Mouse (Mus musculus): Measurements from ENCODE around the gene Flt4. TPM values are rescaled to one million over a fixed set of nuclear protein-coding genes. Genes with fewer than 3 reads are reported as not detected.

Flt4 gene
- total and polyA plus RNA-seq, 3 experiments: 0.08 to 0.13 TPM; not detected in 1

- no peak for TF ChIP-seq MAX (IDR thresholded peaks at IDR 0.05; ENCODE audit: low read length)
- no peak for TF ChIP-seq UBTF (IDR thresholded peaks at IDR 0.05; ENCODE audit: borderline replicate concordance, insufficient read depth, low read depth, low read length)
- TF ChIP-seq ZC3H11A (IDR thresholded peaks at IDR 0.05; ENCODE audit: low read depth, low read length): no peak
- no peak for TF ChIP-seq SIN3A (IDR thresholded peaks at IDR 0.05; ENCODE audit: low read length)
- TF ChIP-seq ZNF384 (IDR thresholded peaks at IDR 0.05; ENCODE audit: low read depth, low read length): no peak
- no peak for TF ChIP-seq POLR2AphosphoS5 (IDR thresholded peaks at IDR 0.05; ENCODE audit: borderline replicate concordance, low read depth, low read length)
- no peak for TF ChIP-seq GATA1 (IDR thresholded peaks at IDR 0.05; ENCODE audit: low read depth, low read length)
- TF ChIP-seq NRF1 (IDR thresholded peaks at IDR 0.05; ENCODE audit: insufficient read depth, low read depth, low read length, poor library complexity, severe bottlenecking): no peak
- TF ChIP-seq KAT2A (conservative IDR thresholded peaks at IDR 0.05; ENCODE audit: low read depth, low read length): no peak
- no peak for TF ChIP-seq MYB (IDR thresholded peaks at IDR 0.05; ENCODE audit: low read depth, low read length)
- Histone ChIP-seq H3K27ac (ENCODE audit: control insufficient read depth, low read depth, low read length) (no peak overlapping the region), H3K4me3 (ENCODE audit: control insufficient read depth in 1 of 2, insufficient read depth in 1 of 2, low read depth in 2 of 2, low read length in 2 of 2) (no peak overlapping the region), H3K79me2 (ENCODE audit: control insufficient read depth, insufficient read depth, low read length, poor library complexity) (no peaks in the 10 kb centered on the region), H3K36me3 (ENCODE audit: control insufficient read depth in 1 of 2, insufficient read depth in 2 of 2, low read length in 2 of 2) (no peaks in the 10 kb centered on the region), H3K4me1 (ENCODE audit: control insufficient read depth in 1 of 2, insufficient read depth in 2 of 2, low read length in 2 of 2) (no peaks in the 10 kb centered on the region), H3K9me3 (replicated peaks; ENCODE audit: insufficient read depth, low read length) (no peaks in the 10 kb centered on the region), H3K9ac (ENCODE audit: control insufficient read depth, low read depth, low read length, poor library complexity, severe bottlenecking) (no peak overlapping the region), H3K27me3 (ENCODE audit: control insufficient read depth in 1 of 2, insufficient read depth in 2 of 2, low read length in 2 of 2) (peaks cover 4% of the 10 kb centered on the region in 2 experiments)
- DNase-seq (ENCODE audit: low read depth, low spot score): no peak
Observed at GRCm38 (mm10) chr11:49621953-49622352, 12.9 kb downstream of the Flt4 start.

- Histone ChIP-seq H3K27ac (ENCODE audit: control insufficient read depth, low read depth, low read length) (no peak overlapping the region), H3K27me3 (ENCODE audit: control insufficient read depth in 1 of 2, insufficient read depth in 2 of 2, low read length in 2 of 2) (peaks cover 4% of the 10 kb centered on the region in 2 experiments), H3K9ac (ENCODE audit: control insufficient read depth, low read depth, low read length, poor library complexity, severe bottlenecking) (no peak overlapping the region), H3K4me3 (ENCODE audit: control insufficient read depth in 1 of 2, insufficient read depth in 1 of 2, low read depth in 2 of 2, low read length in 2 of 2) (no peak overlapping the region), H3K4me1 (ENCODE audit: control insufficient read depth in 1 of 2, insufficient read depth in 2 of 2, low read length in 2 of 2) (no peaks in the 10 kb centered on the region), H3K79me2 (ENCODE audit: control insufficient read depth, insufficient read depth, low read length, poor library complexity) (no peaks in the 10 kb centered on the region), H3K9me3 (replicated peaks; ENCODE audit: insufficient read depth, low read length) (no peaks in the 10 kb centered on the region), H3K36me3 (ENCODE audit: control insufficient read depth in 1 of 2, insufficient read depth in 2 of 2, low read length in 2 of 2) (no peaks in the 10 kb centered on the region)
- DNase-seq (ENCODE audit: low read depth, low spot score): no peak
- TF ChIP-seq MAFK (IDR thresholded peaks at IDR 0.05; ENCODE audit: borderline replicate concordance, low read depth, low read length): no peak
- TF ChIP-seq CTCF (IDR thresholded peaks at IDR 0.05 in 2 of 3, conservative IDR thresholded peaks at IDR 0.05 in 1 of 3; ENCODE audit: control insufficient read depth in 1 of 3, insufficient read depth in 1 of 3, low read depth in 2 of 3, low read length in 3 of 3, poor library complexity in 1 of 3, severe bottlenecking in 1 of 3): no peak
- TF ChIP-seq GATA1 (IDR thresholded peaks at IDR 0.05; ENCODE audit: low read depth, low read length): no peak
- TF ChIP-seq MYB (IDR thresholded peaks at IDR 0.05; ENCODE audit: low read depth, low read length): no peak
- TF ChIP-seq MEF2A (IDR thresholded peaks at IDR 0.05; ENCODE audit: extremely low read depth, insufficient replicate concordance, low read depth, low read length, poor library complexity, severe bottlenecking): no peak
- no peak for TF ChIP-seq GABPA (IDR thresholded peaks at IDR 0.05; ENCODE audit: low read depth, low read length)
- no peak for TF ChIP-seq E2F4 (IDR thresholded peaks at IDR 0.05; ENCODE audit: borderline replicate concordance, low read depth, low read length)
- TF ChIP-seq ZKSCAN1 (IDR thresholded peaks at IDR 0.05; ENCODE audit: low read depth, low read length): no peak
- TF ChIP-seq TAL1 (IDR thresholded peaks at IDR 0.05; ENCODE audit: low read length): no peak
- no peak for TF ChIP-seq UBTF (IDR thresholded peaks at IDR 0.05; ENCODE audit: borderline replicate concordance, insufficient read depth, low read depth, low read length)
- TF ChIP-seq POLR2AphosphoS5 (IDR thresholded peaks at IDR 0.05; ENCODE audit: borderline replicate concordance, low read depth, low read length): no peak
- no peak for TF ChIP-seq JUND (IDR thresholded peaks at IDR 0.05; ENCODE audit: low read depth, low read length)
- TF ChIP-seq TCF12 (IDR thresholded peaks at IDR 0.05; ENCODE audit: low read depth, low read length): no peak
- no peak for TF ChIP-seq KAT2A (conservative IDR thresholded peaks at IDR 0.05; ENCODE audit: low read depth, low read length)
- no peak for TF ChIP-seq ELF1 (IDR thresholded peaks at IDR 0.05; ENCODE audit: low read depth, low read length)
- TF ChIP-seq RCOR1 (IDR thresholded peaks at IDR 0.05; ENCODE audit: low read depth, low read length): no peak
- no peak for TF ChIP-seq MAX (IDR thresholded peaks at IDR 0.05; ENCODE audit: low read length)
- TF ChIP-seq ZMIZ1 (IDR thresholded peaks at IDR 0.05; ENCODE audit: low read depth, low read length): no peak
- no peak for TF ChIP-seq SIN3A (IDR thresholded peaks at IDR 0.05; ENCODE audit: low read length)
- no peak for TF ChIP-seq SMC3 (IDR thresholded peaks at IDR 0.05; ENCODE audit: low read depth, low read length)
Observed at GRCm38 (mm10) chr11:49624156-49624555, 15.1 kb downstream of the Flt4 start.

All from MEL (cell line).